Mouse (Mus musculus): ENCODE results near the gene Ube2d1.

Ube2d1 gene

DNA sequence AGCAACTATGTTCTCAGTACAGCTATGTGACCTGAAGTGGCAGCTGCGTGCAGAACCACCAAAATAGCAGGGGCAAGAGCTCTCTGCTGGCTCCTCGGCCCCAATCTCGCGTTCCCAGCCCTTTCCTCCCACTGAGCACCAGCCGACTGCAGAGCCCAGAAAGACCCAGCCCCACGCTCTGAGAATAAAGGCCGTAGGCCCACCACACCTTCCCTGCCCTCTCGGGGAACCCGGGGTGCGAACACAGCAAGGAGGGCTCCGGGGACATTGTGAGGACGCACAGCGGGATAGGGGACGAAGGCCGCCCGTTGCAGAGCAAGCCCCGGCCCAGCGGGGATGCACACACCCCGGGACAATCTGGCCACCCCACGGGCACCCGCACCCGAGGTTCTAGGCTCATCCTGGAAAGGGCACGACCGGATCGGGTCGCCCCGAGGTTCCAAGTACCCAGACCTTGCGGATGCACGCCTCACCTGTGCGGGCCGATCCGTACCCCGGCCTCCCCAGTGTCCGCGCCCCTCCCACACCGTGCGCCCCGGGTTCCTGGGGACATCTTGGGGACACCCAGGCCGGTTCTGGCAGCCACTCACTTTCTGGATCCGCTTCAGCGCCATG is 444 bp downstream of the Ube2d1 start:
- DNase-seq (ENCODE audit: low spot score), result peak; percentile 2

DNA sequence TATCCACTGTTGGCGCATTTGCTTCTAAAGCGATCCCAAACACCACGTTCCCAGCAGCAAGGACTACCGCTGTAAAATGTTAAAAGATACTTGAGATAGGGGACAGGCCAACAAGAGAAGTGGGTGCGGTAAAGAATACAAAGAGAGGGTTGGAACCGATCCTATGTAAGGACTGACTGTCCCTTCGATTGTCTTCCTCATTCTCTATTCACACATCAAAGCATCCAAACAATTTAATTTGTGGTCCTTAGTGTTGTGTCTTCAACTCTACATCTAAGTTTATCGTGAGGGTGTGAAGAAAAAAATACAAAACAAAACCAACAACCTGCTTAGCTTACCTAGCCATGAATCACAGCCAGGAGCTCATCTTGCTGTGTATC is 941 bp downstream of the Ube2d1 start:
- DNase-seq (ENCODE audit: low spot score), result no peak

DNA sequence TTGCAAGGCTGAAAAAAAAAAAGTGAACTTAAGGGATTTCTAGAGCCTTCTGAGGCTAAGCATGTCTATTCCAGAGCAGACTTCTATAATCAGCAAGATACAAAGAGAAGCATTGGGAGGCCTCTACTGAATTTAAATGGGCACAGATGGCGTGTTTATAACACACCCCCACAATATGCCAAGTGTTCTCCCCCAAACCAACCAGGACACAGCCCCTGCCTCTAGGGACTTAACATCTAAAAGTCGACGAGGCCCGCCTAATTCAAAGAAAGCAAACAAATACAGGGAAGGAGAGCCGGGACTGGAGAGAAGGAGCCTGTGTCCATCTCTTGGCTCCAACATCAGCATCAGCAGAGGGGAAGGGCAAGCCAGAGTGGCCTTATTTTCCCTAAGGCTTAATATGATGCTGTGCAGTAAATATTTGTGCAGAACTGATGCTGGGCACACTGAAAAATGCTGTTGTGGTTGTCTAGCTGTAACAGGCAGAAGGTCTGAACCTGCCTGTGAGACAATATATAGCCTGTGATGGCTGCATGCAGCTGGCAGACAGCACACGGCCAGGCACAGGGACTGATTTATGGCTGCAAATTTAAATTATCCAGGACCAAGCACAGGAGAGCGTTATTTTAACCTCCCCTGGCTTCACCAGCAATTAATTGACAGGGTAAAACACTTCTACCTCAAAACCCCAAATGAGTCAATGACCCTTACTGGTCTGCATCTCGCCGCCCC is 11.9 kb downstream of the Ube2d1 start:
- DNase-seq (ENCODE audit: low spot score), result no peak

DNA sequence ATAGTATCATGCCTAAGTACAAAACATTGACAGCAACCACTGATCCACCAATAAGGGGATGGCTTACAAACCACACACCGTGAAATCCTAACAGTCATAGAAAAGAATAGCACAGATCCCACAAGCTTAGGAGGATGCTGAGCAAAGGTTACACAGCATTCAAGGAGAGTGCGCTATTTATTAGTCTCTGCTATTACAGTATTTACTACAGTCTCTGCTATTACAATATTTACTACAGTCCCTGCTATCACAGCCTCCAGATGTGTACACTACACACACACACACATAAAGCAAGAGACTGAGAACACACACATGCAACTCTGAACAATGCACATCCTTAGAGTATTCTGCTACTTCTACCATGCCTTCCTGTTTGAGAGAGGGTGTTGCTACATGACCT is 17.1 kb downstream of the Ube2d1 start:
- no peak for DNase-seq (ENCODE audit: low spot score)

DNA sequence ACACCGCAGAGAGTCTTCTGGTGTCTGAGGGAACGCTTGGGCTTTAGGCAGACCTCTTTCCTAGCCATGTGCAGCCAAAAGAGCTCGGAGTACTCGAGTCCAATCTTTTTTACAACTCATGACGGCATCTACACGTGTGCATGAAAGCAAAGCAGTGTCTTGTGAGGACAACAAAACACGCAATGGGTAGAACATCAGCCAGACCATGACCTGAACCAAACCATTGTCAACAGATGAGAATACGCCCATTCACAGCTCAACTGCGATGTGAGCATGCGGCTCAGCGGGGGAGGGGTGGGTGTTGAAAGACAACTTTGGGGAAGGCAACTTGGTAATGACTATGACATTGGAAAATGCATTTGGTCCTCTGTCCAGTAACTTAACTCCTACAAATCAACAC is 17.6 kb downstream of the Ube2d1 start:
- no peak for DNase-seq (ENCODE audit: low spot score)

DNA sequence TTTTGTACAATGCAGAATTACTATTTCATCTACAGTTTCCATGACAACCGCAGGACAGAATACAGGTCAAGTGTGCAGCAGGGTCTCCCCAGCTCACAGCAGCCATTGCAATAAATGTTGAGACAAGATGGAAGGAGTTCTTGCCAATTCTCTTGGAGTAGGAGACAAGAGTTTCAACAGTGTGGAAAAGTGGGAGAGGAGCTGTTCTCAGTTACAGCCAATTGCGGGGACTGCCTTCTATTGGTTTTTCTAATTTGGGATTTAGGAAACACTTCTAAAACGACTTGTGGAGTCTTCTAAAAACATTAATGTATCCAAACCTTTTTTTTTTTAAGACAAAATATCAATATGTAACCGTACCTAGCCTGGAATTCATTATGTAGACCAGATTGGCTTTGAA is 20.0 kb downstream of the Ube2d1 start:
- DNase-seq (ENCODE audit: low spot score), result no peak

DNA sequence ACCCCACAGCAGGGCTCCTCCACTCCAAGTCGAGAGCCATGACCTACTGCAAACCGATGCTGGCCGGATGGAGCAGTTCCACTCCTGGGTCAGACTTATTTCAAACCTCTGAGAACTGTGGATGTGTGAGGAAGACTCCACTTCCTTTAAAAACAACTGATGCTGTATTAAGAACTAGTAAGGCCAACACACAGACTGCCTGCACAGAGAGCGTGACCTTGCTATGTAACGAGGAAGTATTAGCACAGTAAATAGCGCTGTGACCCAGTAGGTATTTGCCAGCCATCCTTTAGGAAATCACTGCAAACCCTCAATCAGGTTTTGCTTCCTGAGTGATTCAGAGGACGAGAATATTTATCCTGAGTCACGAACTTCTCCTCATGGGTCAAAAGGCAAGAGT is 23.4 kb downstream of the Ube2d1 start:
- DNase-seq (ENCODE audit: low spot score), result no peak

DNA sequence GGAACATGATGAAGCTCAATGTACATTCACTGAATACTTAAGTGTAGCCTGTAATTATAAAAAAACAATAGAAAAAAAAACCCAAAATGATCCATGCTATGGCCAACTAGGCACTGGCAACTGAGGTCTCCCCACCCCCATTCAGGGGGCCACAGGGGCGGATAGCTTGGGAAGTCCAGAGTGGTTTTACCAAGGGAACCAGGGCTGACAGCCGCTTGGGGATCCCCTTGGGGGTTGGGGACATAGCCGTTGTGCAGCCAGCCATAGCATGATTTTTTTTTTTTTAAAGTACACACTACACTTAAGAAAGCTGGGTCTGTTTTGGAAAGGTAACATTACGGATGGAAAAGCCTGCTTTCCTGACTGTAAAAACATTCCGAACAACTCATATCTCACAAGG is 26.1 kb downstream of the Ube2d1 start:
- no peak for DNase-seq (ENCODE audit: low spot score)

DNA sequence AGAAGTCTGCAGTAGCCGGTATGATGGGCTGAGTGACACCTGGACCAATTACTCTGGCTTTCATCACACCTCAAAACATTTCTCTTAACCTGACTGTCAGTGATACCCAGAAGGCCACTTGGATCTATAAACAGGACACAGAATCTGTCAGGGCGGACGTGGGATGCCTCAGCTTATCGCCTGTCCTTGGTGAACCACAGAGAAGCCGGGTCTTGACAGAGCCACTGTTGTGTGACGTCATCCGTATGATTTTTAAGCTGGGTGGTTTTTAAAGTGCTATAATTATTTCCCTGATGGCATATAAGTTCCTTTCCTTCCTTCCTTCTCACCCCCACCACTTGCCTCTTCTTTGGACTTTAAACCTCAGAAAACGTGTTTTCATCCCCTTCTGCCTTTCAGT is 26.5 kb downstream of the Ube2d1 start:
- DNase-seq (ENCODE audit: low spot score), result no peak

DNA sequence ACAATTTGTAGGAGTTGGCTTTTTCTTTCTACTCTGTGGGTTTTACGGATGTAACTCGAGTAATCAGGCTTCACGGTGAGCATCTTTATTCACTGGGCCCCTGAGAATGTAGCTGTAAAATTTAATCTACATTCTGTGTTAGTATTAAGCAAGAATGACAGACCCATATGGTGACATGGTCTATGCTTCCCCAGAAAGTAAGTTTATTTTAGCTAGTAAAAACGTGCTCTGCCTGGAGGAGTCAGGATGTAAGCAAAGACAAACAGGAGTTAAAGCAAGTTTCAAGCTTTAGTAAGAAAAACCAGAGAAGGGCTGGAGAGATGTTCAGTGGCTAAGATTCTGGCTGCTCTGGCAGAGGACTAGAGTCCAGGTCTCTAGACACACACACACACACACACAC is 31.9 kb downstream of the Ube2d1 start:
- DNase-seq (ENCODE audit: low spot score), result no peak

DNA sequence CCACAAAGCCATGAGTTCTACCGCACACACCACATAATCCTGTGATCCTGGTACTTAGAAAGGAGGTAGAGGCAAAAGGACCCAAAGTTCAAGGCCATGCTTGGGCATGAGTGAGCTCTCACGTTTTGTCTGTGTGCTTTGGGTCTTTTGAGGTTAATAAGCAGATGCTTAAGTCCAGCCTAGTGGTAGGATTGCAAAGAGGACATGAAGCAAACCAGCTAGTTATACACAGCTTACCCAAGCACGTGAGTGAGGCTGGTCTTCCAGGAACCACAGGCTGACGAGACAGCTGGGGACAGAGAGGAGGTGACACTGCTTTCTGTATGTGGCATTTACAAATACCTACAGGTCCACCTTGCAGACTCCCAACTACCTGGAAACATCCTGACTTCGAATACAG is 32.6 kb downstream of the Ube2d1 start:
- DNase-seq (ENCODE audit: low spot score), result no peak

DNA sequence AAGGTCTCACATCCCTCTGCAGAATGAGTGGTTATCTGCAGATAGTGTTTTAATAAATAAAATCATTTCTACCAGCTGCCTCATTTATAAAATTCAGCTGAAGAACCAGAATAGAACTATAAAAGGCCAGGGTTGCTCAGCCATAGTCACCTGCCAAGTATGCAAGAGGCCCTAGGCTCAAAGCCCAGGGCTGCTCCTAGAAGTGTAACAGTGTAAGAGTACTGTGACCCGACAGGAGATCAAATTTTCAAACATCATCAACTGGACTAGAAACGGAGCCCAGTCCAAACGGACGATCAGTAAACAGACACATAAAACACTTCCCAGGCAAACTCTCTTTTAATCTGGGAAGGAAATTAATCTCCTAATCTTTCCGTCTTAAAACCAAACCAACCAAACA is 33.2 kb downstream of the Ube2d1 start:
- DNase-seq (ENCODE audit: low spot score), result no peak

DNA sequence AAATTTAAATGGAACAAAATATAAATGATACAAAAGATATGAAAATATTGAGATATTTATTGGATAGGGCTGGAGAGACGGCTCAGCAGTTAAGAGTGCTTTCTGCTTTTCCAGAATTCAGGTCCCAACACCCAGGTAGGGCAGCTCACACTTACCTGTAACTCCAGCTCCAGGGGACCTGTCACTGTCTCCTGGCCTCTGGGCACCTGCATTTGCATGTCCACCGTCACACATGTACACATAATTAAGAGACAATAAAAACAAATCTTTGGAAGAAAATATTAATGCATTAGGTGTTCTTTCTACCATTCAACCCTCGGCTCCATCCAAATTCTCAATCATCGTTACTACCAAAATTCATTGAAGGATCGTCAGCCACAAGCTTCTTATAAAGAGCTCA is 33.8 kb downstream of the Ube2d1 start:
- DNase-seq (ENCODE audit: low spot score), result no peak

DNA sequence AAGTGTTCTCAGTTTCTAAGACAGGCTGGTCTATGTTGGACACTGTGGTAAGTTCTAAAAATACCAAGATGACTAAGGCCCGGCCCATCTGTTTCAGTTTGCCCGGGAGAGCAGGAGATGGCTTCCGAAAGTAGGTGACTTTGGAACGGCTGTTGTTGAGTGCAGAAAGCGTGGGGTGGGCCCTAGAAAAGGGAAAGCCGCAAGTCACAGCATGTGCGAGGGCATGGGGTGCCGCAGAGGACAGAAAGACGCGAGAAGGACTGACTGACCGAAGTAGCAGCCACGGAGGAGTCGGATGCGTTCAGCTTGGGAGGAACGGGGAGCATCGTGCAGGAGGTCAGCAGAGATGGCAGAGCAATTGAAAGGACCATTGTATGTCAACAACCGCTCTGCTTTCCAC is 34.6 kb downstream of the Ube2d1 start:
- DNase-seq (ENCODE audit: low spot score), result no peak

DNA sequence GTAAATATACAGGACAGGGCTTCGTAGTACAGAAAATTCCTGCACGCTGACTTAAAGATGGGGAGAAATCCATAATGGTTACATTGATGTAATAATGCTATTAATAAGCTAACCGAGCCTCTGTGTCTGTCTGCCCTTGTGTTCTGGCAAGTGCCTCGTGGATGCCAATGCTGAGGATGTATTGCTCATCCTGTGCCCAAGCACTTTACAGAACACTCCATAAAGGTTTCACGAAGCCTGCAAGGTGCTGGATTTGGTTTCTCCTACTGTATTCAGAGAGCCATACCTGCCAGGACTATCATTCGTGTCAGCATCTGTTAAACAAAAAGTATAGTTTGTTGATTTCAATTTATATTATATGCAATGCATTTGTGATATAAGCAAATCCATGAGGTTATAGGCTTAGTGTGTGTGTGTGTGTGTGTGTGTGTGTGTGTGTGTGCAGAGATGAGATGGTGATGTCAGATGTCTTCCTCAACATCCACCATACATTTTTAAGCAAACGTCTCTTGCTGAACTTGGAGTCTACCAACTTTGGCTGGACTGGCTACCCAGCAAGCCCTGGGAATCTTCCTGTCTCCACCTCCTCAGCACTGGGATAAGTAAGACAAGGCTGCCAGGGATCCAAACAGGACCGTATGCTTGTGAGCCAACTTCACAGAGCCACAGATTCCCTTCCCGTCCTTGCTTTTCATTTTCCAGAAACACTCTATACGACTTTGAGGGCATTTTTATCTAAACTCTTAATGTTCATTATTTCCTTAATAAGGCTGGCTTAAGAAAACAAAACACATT is 35.8 kb downstream of the Ube2d1 start:
- DNase-seq (ENCODE audit: low spot score), result no peak

DNA sequence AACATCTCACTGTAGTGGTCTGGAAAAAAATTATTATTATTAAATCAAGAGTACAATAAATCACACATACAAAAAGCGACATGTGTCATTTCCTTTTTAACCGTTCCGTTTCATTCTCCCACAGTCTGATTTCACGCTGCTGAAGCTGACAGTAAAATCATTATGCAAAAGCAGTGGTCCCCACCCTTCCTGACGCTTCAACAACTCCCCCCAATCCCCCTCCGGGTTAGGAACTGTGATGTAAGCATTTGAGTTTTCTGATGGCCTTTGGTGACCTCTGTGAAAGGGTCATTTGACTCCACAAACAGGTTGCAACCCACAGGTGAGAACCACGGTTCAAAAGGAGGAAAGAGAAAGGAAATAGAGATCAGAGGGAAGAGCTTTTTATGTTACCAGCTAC is 38.1 kb downstream of the Ube2d1 start:
- no peak for DNase-seq (ENCODE audit: low spot score)

DNA sequence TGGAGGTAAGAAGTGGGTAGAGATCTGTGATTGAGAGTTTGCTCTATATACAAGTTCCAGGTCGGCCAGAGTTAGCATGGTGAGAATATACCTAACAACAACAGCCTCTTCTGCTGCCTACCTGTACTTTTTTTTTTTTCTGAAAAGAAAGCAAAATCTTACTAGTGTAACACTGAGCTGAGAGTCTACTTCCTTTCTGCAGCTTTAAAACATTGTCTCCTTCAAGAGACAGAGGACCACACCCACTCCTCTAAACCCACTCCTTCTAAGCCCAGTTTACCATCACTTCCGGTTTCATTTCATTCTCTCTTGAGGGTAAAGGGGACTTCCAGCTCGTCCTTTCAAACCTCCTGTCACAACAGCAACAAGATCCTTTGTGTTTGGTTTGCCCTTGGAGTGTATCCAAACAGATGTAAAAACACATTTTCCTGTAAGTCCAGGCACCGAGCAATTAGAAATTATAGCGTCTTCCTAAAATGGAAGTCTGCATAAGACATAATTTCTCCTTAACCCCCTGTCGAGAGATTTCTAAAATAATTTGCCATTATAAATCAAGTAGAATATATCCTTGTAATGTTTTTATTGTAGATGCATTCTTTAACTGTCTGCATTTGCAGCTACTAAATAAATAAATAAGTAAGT is 45.5 kb downstream of the Ube2d1 start:
- no peak for DNase-seq (ENCODE audit: low spot score)

DNA sequence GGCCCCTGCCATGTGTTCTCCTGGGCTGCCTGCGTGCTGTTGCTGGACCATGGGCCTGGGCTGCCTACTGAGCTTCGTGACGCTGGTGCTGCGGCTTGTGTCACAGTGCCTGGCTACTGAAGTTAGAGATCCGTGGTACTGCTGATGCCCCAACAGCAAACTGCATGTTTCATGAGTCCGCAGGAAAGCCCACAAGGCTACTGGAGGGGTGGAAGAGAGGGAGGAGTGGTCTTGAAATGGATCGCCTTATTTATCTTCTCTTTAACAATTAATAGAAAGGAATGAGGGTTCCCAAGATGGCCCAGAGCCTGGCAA is 46.9 kb downstream of the Ube2d1 start, which contains the start of gene Tfam:
Tfam (minus strand) TSS at position 41 of the 315 bp plus-strand sequence.
- no peak for DNase-seq (ENCODE audit: low spot score)

DNA sequence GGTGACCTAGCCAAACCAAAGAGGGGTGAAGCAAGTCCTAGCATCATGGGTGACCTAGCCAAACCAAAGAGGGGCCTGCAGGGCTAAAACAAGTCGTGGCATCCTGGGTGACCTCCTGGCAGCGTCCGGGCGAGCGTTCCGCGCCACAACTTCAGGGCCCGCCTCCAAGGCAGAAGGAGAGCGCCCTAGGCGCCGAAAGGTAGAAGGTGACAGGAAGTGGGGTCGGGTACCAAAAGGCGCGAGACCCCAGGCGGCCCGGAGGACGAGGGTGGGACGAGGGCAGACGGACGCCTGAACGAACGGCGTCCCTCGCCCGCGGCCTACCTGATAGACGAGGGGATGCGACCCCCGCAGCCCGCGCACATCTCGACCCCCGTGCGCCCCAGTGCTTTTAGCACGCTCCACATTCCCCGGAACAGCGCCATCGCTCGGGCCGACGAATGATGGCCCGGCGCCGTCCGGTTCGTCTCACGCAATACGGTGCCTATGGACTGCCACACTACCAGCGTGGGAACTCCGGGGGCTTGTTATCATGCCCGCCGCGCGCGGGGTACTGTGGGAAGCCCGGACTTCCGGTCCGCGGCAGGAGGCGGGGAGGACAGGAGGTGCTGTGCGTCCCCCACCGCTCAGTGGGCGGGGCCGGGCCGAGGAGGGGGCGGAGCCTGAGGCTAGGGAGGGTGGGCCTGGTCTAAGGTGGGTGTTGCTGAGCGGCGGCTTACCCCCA is 47.4 kb downstream of the Ube2d1 start:
- DNase-seq (ENCODE audit: low spot score), result peak; percentile 94

DNA sequence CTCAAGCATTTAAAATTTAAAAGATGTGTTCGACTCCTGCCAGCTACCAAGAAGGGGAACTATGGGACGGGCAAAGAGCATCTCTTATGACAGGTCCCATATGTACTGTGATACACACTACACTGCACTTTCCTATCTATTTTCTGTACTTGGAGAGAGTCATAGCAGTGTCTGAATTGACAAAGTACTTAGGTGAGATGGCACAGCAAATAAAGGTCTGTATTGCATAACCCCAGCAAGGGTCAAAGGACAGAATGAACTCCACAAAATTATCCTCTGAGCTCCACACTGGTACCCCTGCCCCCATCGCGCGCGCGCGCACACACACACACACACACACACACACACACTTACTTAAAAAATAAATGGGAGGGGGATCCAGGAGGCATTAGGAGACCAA is 51.0 kb downstream of the Ube2d1 start:
- no peak for DNase-seq (ENCODE audit: low spot score)

DNA sequence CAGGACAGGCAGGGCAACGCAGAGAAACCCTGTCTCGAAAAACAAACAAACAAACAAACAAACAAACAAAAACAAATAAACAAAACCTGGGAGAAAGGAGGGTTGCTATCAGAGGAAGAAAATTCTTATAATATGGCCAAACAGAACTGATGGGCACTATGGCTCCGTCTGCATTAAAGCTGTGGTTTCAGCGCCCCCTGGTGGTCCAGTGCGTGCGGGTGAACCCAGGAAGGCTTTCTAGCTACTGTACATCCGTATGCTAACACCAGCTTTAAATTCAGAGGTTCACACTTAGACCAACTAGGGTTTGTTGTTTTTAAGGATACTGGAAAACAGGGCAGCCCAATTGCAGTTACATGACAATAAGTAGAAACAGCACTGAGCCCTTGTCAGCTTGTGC is 59.2 kb downstream of the Ube2d1 start:
- peak; percentile 21 for DNase-seq (ENCODE audit: low spot score)

DNA sequence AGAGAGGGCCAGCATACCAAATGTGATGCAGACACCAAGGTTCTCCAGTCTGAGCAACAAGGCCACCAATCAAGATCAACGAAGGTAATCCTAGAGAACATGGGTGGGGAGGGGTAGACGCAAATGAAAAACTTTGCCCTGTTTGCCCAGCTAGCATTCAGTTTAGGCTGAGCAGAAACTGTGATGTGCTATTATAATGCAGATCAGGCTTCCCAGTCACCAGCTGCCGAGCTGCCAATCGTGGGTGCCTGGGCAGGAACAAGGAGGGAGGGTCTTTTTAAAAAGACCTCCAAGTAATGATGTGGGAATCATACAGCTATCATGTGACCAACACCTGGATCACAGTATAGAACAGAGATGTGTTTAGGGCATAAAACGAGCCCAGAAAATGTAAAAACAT is 62.0 kb downstream of the Ube2d1 start:
- no peak for DNase-seq (ENCODE audit: low spot score)
